Mouse (Mus musculus) bone marrow, adult 2 months (tissue): ENCODE data around the gene Doxl2. TPM values are rescaled to one million over a fixed set of nuclear protein-coding genes. Genes with fewer than 3 reads are reported as not detected.

Experiments
- H3K27ac ChIP-seq: fragments of 200-500 bp; 2 replicates; pipeline ENCODE4 v1.5.1; 2012; ENCODE audit warnings: low read depth, mild to moderate bottlenecking, control low read depth, inconsistent platforms, low read length; ENCODE audit not compliant: control insufficient read depth, poor library complexity, insufficient read depth
- H3K4me1 ChIP-seq: fragments of 200-500 bp; 2 replicates; pipeline ENCODE4 v1.6.1; 2011; ENCODE audit warnings: low read length; ENCODE audit not compliant: control insufficient read depth, insufficient read depth
- H3K4me3 ChIP-seq: fragments of 200-500 bp; replicated peaks from 2 replicates; pipeline ENCODE3; 2011; ENCODE audit warnings: mild to moderate bottlenecking, low read depth, low read length, control low read depth; ENCODE audit not compliant: control insufficient read depth
- CTCF ChIP-seq: fragments of 200-500 bp; IDR thresholded peaks from 2 replicates; pipeline ENCODE4 v1.5.1; 2011; ENCODE audit warnings: low read length, control low read depth; ENCODE audit not compliant: control insufficient read depth, insufficient read depth
- POLR2A ChIP-seq: fragments of 200-500 bp; IDR thresholded peaks from 2 replicates; pipeline ENCODE4 v1.6.1; 2011; ENCODE audit warnings: low read depth, mild to moderate bottlenecking, control low read depth, low read length, borderline replicate concordance; ENCODE audit not compliant: control insufficient read depth
- WGBS: fragments of 180-500 bp; shearing (Covaris S2); methylation state at CpG from one replicate; pipeline ENCODE4 v1.1.7; 2018; 5-methylcytosine and 5-hydroxymethylcytosine counted together
- polyA plus RNA-seq: library from polyadenylated mRNA; stranded (reverse); fragments of >200 nt; gene quantifications from 2 replicates; pipeline ENCODE4 v1.2.4, GENCODE M21; 2011; ENCODE audit warnings: low replicate concordance; ENCODE audit not compliant: missing spikeins, insufficient read depth, insufficient read length

Doxl2 gene
- polyA plus RNA-seq, 1 experiment: not detected

DNA sequence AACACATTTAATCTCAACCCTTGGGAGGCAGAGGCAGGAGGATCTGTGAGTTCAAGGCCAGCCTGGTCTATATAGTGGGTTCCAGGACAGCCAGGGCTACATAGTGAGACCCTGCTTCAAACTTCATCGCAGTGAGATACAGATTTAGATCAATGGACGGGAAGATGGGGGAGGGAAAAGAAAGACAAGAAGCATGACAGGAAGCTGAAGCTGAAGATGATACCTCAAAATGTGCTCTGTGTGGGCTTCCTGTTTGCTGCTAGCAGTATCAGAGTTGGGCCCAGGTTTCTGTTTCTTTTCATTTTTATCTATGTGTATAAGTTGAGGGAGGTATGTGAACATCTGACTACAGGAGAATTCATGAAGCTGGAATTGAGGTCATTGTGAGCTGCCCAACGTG is 38.7 kb downstream of the Doxl2 start:
- H3K4me1 ChIP-seq: no peaks in the 10 kb centered on the region
- no peak overlapping the region for H3K4me3 ChIP-seq
- WGBS: 58% methylated on average over 3 of the region's 3 CpGs
- no peak overlapping the region for H3K27ac ChIP-seq
- TF ChIP-seq CTCF (no peak), POLR2A (no peak)

GRCm38 (mm10) chr6:49017150-49017549 is 42.4 kb downstream of the Doxl2 start:
- Histone ChIP-seq H3K4me3 (no peak overlapping the region), H3K4me1 (peaks cover 2% of the 10 kb centered on the region), H3K27ac (no peak overlapping the region)
- WGBS: 4% methylated on average over 12 of the region's 12 CpGs
- TF ChIP-seq POLR2A (no peak), CTCF (no peak)

- H3K27ac ChIP-seq: no peak overlapping the region
- 84% methylated on average over 1 of the region's 1 CpGs for WGBS
- no peak overlapping the region for H3K4me3 ChIP-seq
- no peak for TF ChIP-seq CTCF
- TF ChIP-seq POLR2A: no peak
- H3K4me1 ChIP-seq: peaks cover 2% of the 10 kb centered on the region
Measured at GRCm38 (mm10) chr6:49019341-49019740, 44.6 kb downstream of the Doxl2 start.

DNA sequence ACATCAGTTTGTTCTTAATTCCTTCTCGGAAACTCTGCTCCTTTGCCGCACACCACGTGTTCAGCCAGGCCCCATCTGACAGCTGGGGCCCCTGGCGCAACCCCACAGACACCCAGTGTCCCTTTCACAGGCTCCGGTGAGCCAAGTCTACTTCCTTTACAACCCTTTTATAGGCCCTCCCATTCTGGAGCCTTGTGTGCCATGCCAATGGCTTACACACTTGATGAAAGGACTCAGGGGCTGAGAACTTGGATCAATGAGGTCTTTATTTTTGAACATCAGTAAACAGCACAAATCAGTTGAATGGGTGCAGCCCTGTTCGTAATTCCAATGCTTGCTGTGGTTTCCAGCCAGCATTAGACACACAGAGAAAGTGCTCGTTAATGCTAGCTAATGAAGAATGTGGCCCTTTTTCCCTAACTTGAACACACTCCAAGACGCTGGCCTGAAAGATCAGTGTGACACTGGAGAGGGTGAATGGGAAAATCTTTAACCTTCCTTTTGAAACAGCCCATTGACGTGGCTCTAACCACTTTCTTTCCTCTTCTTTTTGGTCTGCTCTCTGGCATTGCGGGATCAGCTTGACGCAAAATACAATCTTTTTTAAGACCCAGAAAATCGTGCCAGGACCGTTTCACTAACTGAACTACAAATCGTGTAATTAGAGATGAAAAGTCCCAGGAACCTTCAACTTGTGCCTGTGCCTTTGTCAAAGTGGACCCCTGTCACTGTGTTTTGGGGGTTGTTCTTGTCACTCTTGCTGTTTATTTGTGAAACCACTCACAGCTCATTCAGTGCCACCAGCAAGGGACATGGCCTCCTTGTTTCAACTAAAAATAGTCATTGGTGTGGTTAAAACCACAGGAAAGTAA is 46.6 kb downstream of the Doxl2 start:
- H3K4me3 ChIP-seq: no peak overlapping the region
- H3K27ac ChIP-seq: no peak overlapping the region
- TF ChIP-seq POLR2A (no peak), CTCF (no peak)
- H3K4me1 ChIP-seq: peaks cover 7% of the 10 kb centered on the region
- 14% methylated on average over 14 of the region's 14 CpGs for WGBS

DNA sequence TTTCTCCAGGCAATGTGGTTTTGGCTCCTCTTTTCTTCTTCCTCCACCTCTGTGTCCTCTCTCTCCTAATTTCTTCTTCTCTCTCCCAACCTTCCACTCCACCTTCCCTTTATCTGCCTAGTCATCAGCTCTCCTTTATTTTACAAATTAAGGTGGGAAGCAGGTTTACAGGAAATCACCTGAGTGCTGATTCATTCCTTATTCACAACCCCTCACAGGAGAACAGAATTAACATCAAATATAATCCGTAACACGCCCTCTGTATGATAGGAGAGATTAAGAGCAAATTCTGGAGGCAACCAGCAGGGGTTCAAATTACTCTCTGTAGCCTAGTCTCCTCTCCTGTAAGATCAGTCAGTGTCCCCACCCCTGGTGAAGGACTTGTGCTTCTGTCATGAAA is 47.6 kb downstream of the Doxl2 start:
- Histone ChIP-seq H3K27ac (no peak overlapping the region), H3K4me3 (no peak overlapping the region), H3K4me1 (peaks cover 9% of the 10 kb centered on the region)
- WGBS: 71% methylated on average over 2 of the region's 2 CpGs
- no peak for TF ChIP-seq POLR2A
- TF ChIP-seq CTCF: no peak

DNA sequence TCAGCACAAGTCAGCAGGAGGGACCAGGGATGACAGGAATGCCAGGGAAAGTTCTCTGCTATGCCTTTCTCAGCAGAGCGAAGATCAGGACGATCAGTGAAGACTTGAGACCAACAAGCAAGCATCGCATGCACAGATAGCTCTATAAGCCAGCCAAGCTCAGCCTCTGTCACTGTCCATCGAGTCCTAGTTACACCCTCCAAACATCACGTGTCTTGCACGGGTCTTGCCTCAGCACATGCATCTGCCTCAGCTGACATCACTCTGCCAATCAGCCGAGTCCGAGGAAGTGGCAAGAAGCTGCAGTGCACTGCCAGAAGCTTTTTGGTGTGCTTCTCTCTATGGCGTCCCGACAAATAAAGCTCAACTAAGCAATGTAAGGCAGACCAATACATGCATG is 48.6 kb downstream of the Doxl2 start:
- TF ChIP-seq CTCF: no peak
- TF ChIP-seq POLR2A: no peak
- 64% methylated on average over 10 of the region's 10 CpGs for WGBS
- Histone ChIP-seq H3K4me1 (peaks cover 9% of the 10 kb centered on the region), H3K27ac (no peak overlapping the region), H3K4me3 (no peak overlapping the region)

GRCm38 (mm10) chr6:49025290-49025689 is 50.5 kb downstream of the Doxl2 start:
- 77% methylated on average over 7 of the region's 7 CpGs for WGBS
- Histone ChIP-seq H3K27ac (no peak overlapping the region), H3K4me1 (peaks cover 9% of the 10 kb centered on the region), H3K4me3 (no peak overlapping the region)
- no peak for TF ChIP-seq POLR2A
- TF ChIP-seq CTCF: no peak

- peak overlapping the region; percentile 36; the same call in 1 of the 2 replicates for H3K27ac ChIP-seq
- 19% methylated on average over 5 of the region's 5 CpGs for WGBS
- TF ChIP-seq CTCF (no peak), POLR2A (no peak)
- no peak overlapping the region for H3K4me3 ChIP-seq
- H3K4me1 ChIP-seq: peaks cover 9% of the 10 kb centered on the region
Measured at GRCm38 (mm10) chr6:49026496-49026895, 51.7 kb downstream of the Doxl2 start.
